Mouse (Mus musculus) midbrain, embryonic 14.5 days (tissue): ENCODE data around the gene Alg14. TPM values are rescaled to one million over a fixed set of nuclear protein-coding genes. Genes with fewer than 3 reads are reported as not detected.

Experiments used
- ATAC-seq: fragments of 200-750 bp; cut with Nextera tagmentation; 2 replicates; pipeline ENCODE4 v1.8.0; 2017; ENCODE audit warnings: moderate number of reproducible peaks, moderate library complexity; ENCODE audit not compliant: low FRiP score, low TSS enrichment
- DNase-seq: peaks from one replicate; pipeline ENCODE4 v3.0.0-alpha.2; 2015
- H3K27ac ChIP-seq: fragments of 300-500 bp; sonication (generic); replicated peaks from 2 replicates; pipeline ENCODE4 v1.5.1; 2014; ENCODE audit warnings: mild to moderate bottlenecking, low read depth, low read length, moderate library complexity
- H3K27me3 ChIP-seq: fragments of 300-500 bp; sonication (generic); 2 replicates; pipeline ENCODE4 v1.6.1; 2014; ENCODE audit warnings: low read length, control low read depth, mixed read lengths; ENCODE audit not compliant: control insufficient read depth, insufficient read depth
- H3K36me3 ChIP-seq: fragments of 300-500 bp; sonication (generic); 2 replicates; pipeline ENCODE4 v1.6.1; 2014; ENCODE audit warnings: low read length, control low read depth; ENCODE audit not compliant: control insufficient read depth, insufficient read depth
- H3K4me1 ChIP-seq: fragments of 300-500 bp; sonication (generic); 2 replicates; pipeline ENCODE4 v1.6.1; 2014; ENCODE audit warnings: mild to moderate bottlenecking, antibody characterized with exemption, low read length, control low read depth; ENCODE audit not compliant: control insufficient read depth, insufficient read depth
- H3K4me2 ChIP-seq: fragments of 300-500 bp; sonication (generic); 2 replicates; pipeline ENCODE4 v1.6.1; 2014; ENCODE audit warnings: mild to moderate bottlenecking, low read length, moderate library complexity
- H3K4me3 ChIP-seq: fragments of 300-500 bp; sonication (generic); replicated peaks from 2 replicates; pipeline ENCODE4 v1.5.1; 2014; ENCODE audit warnings: low read depth, low read length
- H3K9ac ChIP-seq: fragments of 300-500 bp; sonication (generic); replicated peaks from 2 replicates; pipeline ENCODE4 v1.6.1; 2014; ENCODE audit warnings: mild to moderate bottlenecking, low read length, moderate library complexity
- H3K9me3 ChIP-seq: fragments of 300-500 bp; sonication (generic); 2 replicates; pipeline ENCODE4 v1.6.1; 2016; ENCODE audit warnings: low read length, control low read depth, mixed read lengths; ENCODE audit not compliant: control insufficient read depth
- WGBS: fragments of 180-500 bp; shearing (Covaris S2); extraction: QIAGEN DNeasy Blood & Tissue Kit; methylation state at CpG from one replicate; pipeline ENCODE4 v1.1.7; 2014; 5-methylcytosine and 5-hydroxymethylcytosine counted together
- polyA plus RNA-seq: library from polyadenylated mRNA; unstranded; fragments of >200 nt; fragmentation: Nextera tagmentation; extraction: Ambion mirVana; gene quantifications from 2 replicates; pipeline ENCODE4 v1.2.1, GENCODE M21; 2014

The Alg14 gene
- polyA plus RNA-seq, 1 experiment from 2014 or later = 29.8 TPM

GRCm38 (mm10) chr3:121290681-121291080, 892 bp upstream of the Alg14 start:
- Histone ChIP-seq H3K9ac (no peak overlapping the region), H3K4me1 (no peaks in the 10 kb centered on the region), H3K9me3 (no peaks in the 10 kb centered on the region), H3K4me2 (peak overlapping the region; percentile 55), H3K27ac (no peak overlapping the region), H3K36me3 (no peaks in the 10 kb centered on the region), H3K27me3 (no peaks in the 10 kb centered on the region), H3K4me3 (peak overlapping the region; percentile 59; the same call in 1 of the 2 replicates)
- ATAC-seq (no peak), DNase-seq (no peak)
- WGBS = 83% methylated on average over 8 of the region's 8 CpGs

GRCm38 (mm10) chr3:121291225-121291559, 381 bp upstream of the Alg14 start:
- no peak; the same call in 1 of the 2 replicates for ATAC-seq
- no peak for DNase-seq
- 5% methylated on average over 7 of the region's 7 CpGs for WGBS

GRCm38 (mm10) chr3:121294200-121294599, 2.6 kb downstream of the Alg14 start:
- Histone ChIP-seq H3K27me3 (no peaks in the 10 kb centered on the region), H3K4me2 (no peak overlapping the region), H3K9me3 (no peaks in the 10 kb centered on the region), H3K4me1 (no peaks in the 10 kb centered on the region), H3K4me3 (no peak overlapping the region), H3K9ac (no peak overlapping the region), H3K36me3 (no peaks in the 10 kb centered on the region), H3K27ac (no peak overlapping the region)
- no peak for ATAC-seq
- no peak for DNase-seq
- WGBS = 86% methylated on average over 2 of the region's 2 CpGs

More at GRCm38 (mm10) chr3:121291225-121291559, 381 bp upstream of the Alg14 start:
- Histone ChIP-seq H3K4me3 (peak overlapping the region; percentile 59), H3K36me3 (no peaks in the 10 kb centered on the region), H3K27ac (peak overlapping the region; percentile 62), H3K4me2 (peak overlapping the region; percentile 55), H3K4me1 (no peaks in the 10 kb centered on the region), H3K9me3 (no peaks in the 10 kb centered on the region), H3K9ac (peak overlapping the region; percentile 25; the same call in 1 of the 2 replicates), H3K27me3 (no peaks in the 10 kb centered on the region)

GRCm38 (mm10) chr3:121306641-121307040, 15.1 kb downstream of the Alg14 start:
- DNase-seq (peak; percentile 18), ATAC-seq (no peak; the same call in 1 of the 2 replicates)
- Histone ChIP-seq H3K27me3 (no peaks in the 10 kb centered on the region), H3K36me3 (no peaks in the 10 kb centered on the region), H3K4me2 (no peak overlapping the region), H3K4me3 (no peak overlapping the region), H3K27ac (no peak overlapping the region), H3K9me3 (no peaks in the 10 kb centered on the region), H3K9ac (no peak overlapping the region), H3K4me1 (no peaks in the 10 kb centered on the region)
- WGBS = 94% methylated on average over 7 of the region's 7 CpGs

- Histone ChIP-seq H3K4me2 (no peak overlapping the region), H3K27me3 (no peaks in the 10 kb centered on the region), H3K9ac (no peak overlapping the region), H3K27ac (no peak overlapping the region), H3K4me1 (no peaks in the 10 kb centered on the region), H3K9me3 (no peaks in the 10 kb centered on the region), H3K4me3 (no peak overlapping the region), H3K36me3 (no peaks in the 10 kb centered on the region)
- ATAC-seq = peak; percentile 53; the same call in 1 of the 2 replicates
- WGBS = 79% methylated on average over 7 of the region's 7 CpGs
- peak; percentile 90 for DNase-seq
Observed at GRCm38 (mm10) chr3:121307532-121308234, 16.1 kb downstream of the Alg14 start.

GRCm38 (mm10) chr3:121308935-121309334, 17.4 kb downstream of the Alg14 start:
- Histone ChIP-seq H3K36me3 (no peaks in the 10 kb centered on the region), H3K4me1 (no peaks in the 10 kb centered on the region), H3K27ac (no peak overlapping the region), H3K9me3 (no peaks in the 10 kb centered on the region), H3K4me2 (no peak overlapping the region), H3K27me3 (no peaks in the 10 kb centered on the region), H3K9ac (no peak overlapping the region), H3K4me3 (no peak overlapping the region)
- 78% methylated on average over 5 of the region's 5 CpGs for WGBS
- ATAC-seq (peak; percentile 20; the same call in 1 of the 2 replicates), DNase-seq (peak; percentile 24)

- Histone ChIP-seq H3K9me3 (no peaks in the 10 kb centered on the region), H3K27me3 (no peaks in the 10 kb centered on the region), H3K4me1 (no peaks in the 10 kb centered on the region), H3K27ac (no peak overlapping the region), H3K4me2 (no peak overlapping the region), H3K4me3 (no peak overlapping the region), H3K9ac (no peak overlapping the region), H3K36me3 (no peaks in the 10 kb centered on the region)
- DNase-seq (no peak), ATAC-seq (no peak)
- 73% methylated on average over 4 of the region's 4 CpGs for WGBS
Observed at GRCm38 (mm10) chr3:121309429-121309828, 17.9 kb downstream of the Alg14 start.

- H3K9me3 ChIP-seq = no peaks in the 10 kb centered on the region
- H3K27me3 ChIP-seq = no peaks in the 10 kb centered on the region
- no peak for ATAC-seq
- WGBS = 90% methylated on average over 16 of the region's 16 CpGs
- no peaks in the 10 kb centered on the region for H3K4me1 ChIP-seq
- no peaks in the 10 kb centered on the region for H3K36me3 ChIP-seq
- H3K9ac ChIP-seq = no peak overlapping the region
- peak; percentile 19 for DNase-seq
- no peak overlapping the region for H3K4me2 ChIP-seq
- no peak overlapping the region for H3K4me3 ChIP-seq
- H3K27ac ChIP-seq = no peak overlapping the region
Observed at GRCm38 (mm10) chr3:121309896-121310714, 18.5 kb downstream of the Alg14 start.
